Mouse (Mus musculus) embryonic facial prominence, embryonic 14.5 days (tissue): ENCODE data around the gene Bglap3. TPM values are rescaled to one million over a fixed set of nuclear protein-coding genes. Genes with fewer than 3 reads are reported as not detected.

ENCODE experiments used
- ATAC-seq: fragments of 200-750 bp; cut with Nextera tagmentation; 2 replicates; pipeline ENCODE4 v1.8.0; 2017; ENCODE audit warnings: low read depth, moderate number of reproducible peaks, moderate TSS enrichment
- DNase-seq: peaks from one replicate; pipeline ENCODE4 v3.0.0-alpha.2; 2015; ENCODE audit warnings: low spot score
- H3K27ac ChIP-seq: fragments of 300-500 bp; sonication (generic); replicated peaks from 2 replicates; pipeline ENCODE4 v1.5.1; 2014; ENCODE audit warnings: low read depth, mild to moderate bottlenecking, low read length, moderate library complexity
- H3K27me3 ChIP-seq: fragments of 300-500 bp; sonication (generic); replicated peaks from 2 replicates; pipeline ENCODE4 v1.6.1; 2014; ENCODE audit warnings: low read length; ENCODE audit not compliant: control insufficient read depth, insufficient read depth
- H3K36me3 ChIP-seq: fragments of 300-500 bp; sonication (generic); 2 replicates; pipeline ENCODE4 v1.6.1; 2014; ENCODE audit warnings: low read length, mixed read lengths; ENCODE audit not compliant: control insufficient read depth, insufficient read depth
- H3K4me1 ChIP-seq: fragments of 300-500 bp; sonication (generic); 2 replicates; pipeline ENCODE4 v1.6.1; 2014; ENCODE audit warnings: antibody characterized with exemption, low read length; ENCODE audit not compliant: control insufficient read depth, insufficient read depth
- H3K4me2 ChIP-seq: fragments of 300-500 bp; sonication (generic); 2 replicates; pipeline ENCODE4 v1.6.1; 2014; ENCODE audit warnings: low read depth, mild to moderate bottlenecking, low read length, moderate library complexity, mixed read lengths
- H3K4me3 ChIP-seq: fragments of 300-500 bp; sonication (generic); 2 replicates; pipeline ENCODE4 v1.5.1; 2014; ENCODE audit warnings: low read depth, mild to moderate bottlenecking, low read length
- H3K9ac ChIP-seq: fragments of 300-500 bp; sonication (generic); 2 replicates; pipeline ENCODE4 v1.6.1; 2014; ENCODE audit warnings: low read depth, mild to moderate bottlenecking, low read length, moderate library complexity, mixed read lengths
- H3K9me3 ChIP-seq: fragments of 300-500 bp; sonication (generic); 2 replicates; pipeline ENCODE4 v1.6.1; 2016; ENCODE audit warnings: low read length; ENCODE audit not compliant: control insufficient read depth
- WGBS: fragments of 180-500 bp; shearing (Covaris S2); extraction: QIAGEN DNeasy Blood & Tissue Kit; methylation state at CpG from one replicate; pipeline ENCODE4 v1.1.7; 2014; 5-methylcytosine and 5-hydroxymethylcytosine counted together
- polyA plus RNA-seq: library from polyadenylated mRNA; unstranded; fragments of >200 nt; fragmentation: Nextera tagmentation; extraction: Ambion mirVana; gene quantifications from 2 replicates; pipeline ENCODE4 v1.2.1, GENCODE M21; 2014

Bglap3 gene
- polyA plus RNA-seq, 1 experiment from 2014 or later = 4.6 TPM

- Histone ChIP-seq H3K27me3 (no peaks in the 10 kb centered on the region), H3K36me3 (peaks cover 33% of the 10 kb centered on the region), H3K4me3 (peak within 1 kb of the TSS; percentile 66), H3K9me3 (no peaks in the 10 kb centered on the region), H3K4me1 (peaks cover 12% of the 10 kb centered on the region), H3K4me2 (peak within 1 kb of the TSS; percentile 61), H3K9ac (peak within 1 kb of the TSS; percentile 89), H3K27ac (peak within 1 kb of the TSS; percentile 92)
- DNase-seq (peak; percentile 97), ATAC-seq (peak; percentile 94)
- under 1% methylated on average over 51 of the region's 54 CpGs for WGBS
Measured at GRCm38 (mm10) chr3:88409741-88410644, 37.5 kb upstream of the Bglap3 start, which contains the start of gene Pmf1. Pmf1 (minus strand) TSS chr3:88410331.

- H3K9ac ChIP-seq = peak overlapping the region; percentile 89
- no peak overlapping the region; the same call in 1 of the 2 replicates for H3K27ac ChIP-seq
- H3K9me3 ChIP-seq = no peaks in the 10 kb centered on the region
- peaks cover 12% of the 10 kb centered on the region for H3K4me1 ChIP-seq
- ATAC-seq (no peak), DNase-seq (no peak)
- peak overlapping the region; percentile 66 for H3K4me3 ChIP-seq
- peak overlapping the region; percentile 61 for H3K4me2 ChIP-seq
- H3K27me3 ChIP-seq = no peaks in the 10 kb centered on the region
- H3K36me3 ChIP-seq = peaks cover 27% of the 10 kb centered on the region
- WGBS = 57% methylated on average over 5 of the region's 5 CpGs
Measured at GRCm38 (mm10) chr3:88408953-88409352, 36.4 kb upstream of the Bglap3 start.

GRCm38 (mm10) chr3:88407529-88407928 is 35.0 kb upstream of the Bglap3 start:
- no peak overlapping the region for H3K4me3 ChIP-seq
- peak overlapping the region; percentile 16; the same call in 1 of the 2 replicates for H3K9ac ChIP-seq
- 54% methylated on average over 7 of the region's 7 CpGs for WGBS
- no peak overlapping the region for H3K27ac ChIP-seq
- H3K9me3 ChIP-seq = no peaks in the 10 kb centered on the region
- no peak for ATAC-seq
- H3K27me3 ChIP-seq = no peaks in the 10 kb centered on the region
- H3K4me1 ChIP-seq = peaks cover 12% of the 10 kb centered on the region
- H3K36me3 ChIP-seq = peaks cover 25% of the 10 kb centered on the region
- DNase-seq = no peak
- no peak overlapping the region for H3K4me2 ChIP-seq

GRCm38 (mm10) chr3:88407090-88407489 is 34.5 kb upstream of the Bglap3 start:
- WGBS = 2% methylated on average over 2 of the region's 2 CpGs
- Histone ChIP-seq H3K9me3 (no peaks in the 10 kb centered on the region), H3K27me3 (no peaks in the 10 kb centered on the region), H3K36me3 (peaks cover 22% of the 10 kb centered on the region), H3K27ac (no peak overlapping the region), H3K4me2 (no peak overlapping the region), H3K4me1 (peaks cover 12% of the 10 kb centered on the region), H3K4me3 (no peak overlapping the region), H3K9ac (peak overlapping the region; percentile 16; the same call in 1 of the 2 replicates)
- DNase-seq = peak; percentile 92
- peak; percentile 12; the same call in 1 of the 2 replicates for ATAC-seq

- Histone ChIP-seq H3K36me3 (peaks cover 26% of the 10 kb centered on the region), H3K4me1 (peaks cover 2% of the 10 kb centered on the region; the same call in 1 of the 2 replicates), H3K4me3 (no peak overlapping the region), H3K27me3 (no peaks in the 10 kb centered on the region), H3K9ac (no peak overlapping the region), H3K9me3 (no peaks in the 10 kb centered on the region), H3K27ac (no peak overlapping the region), H3K4me2 (no peak overlapping the region)
- 89% methylated on average over 10 of the region's 10 CpGs for WGBS
- no peak for DNase-seq
- no peak for ATAC-seq
Measured at GRCm38 (mm10) chr3:88403522-88404230, 31.1 kb upstream of the Bglap3 start.

GRCm38 (mm10) chr3:88398666-88399065 is 26.1 kb upstream of the Bglap3 start:
- WGBS = 89% methylated on average over 2 of the region's 2 CpGs
- Histone ChIP-seq H3K9me3 (no peaks in the 10 kb centered on the region), H3K4me2 (no peak overlapping the region), H3K36me3 (peaks cover 47% of the 10 kb centered on the region), H3K4me1 (no peaks in the 10 kb centered on the region), H3K4me3 (no peak overlapping the region), H3K9ac (no peak overlapping the region), H3K27me3 (no peaks in the 10 kb centered on the region), H3K27ac (no peak overlapping the region)
- DNase-seq (no peak), ATAC-seq (no peak)

GRCm38 (mm10) chr3:88395742-88396141 is 23.2 kb upstream of the Bglap3 start:
- WGBS = 92% methylated on average over 7 of the region's 8 CpGs
- 0 out of 2 replicates have a peak, but pooled peaks cover 31% of the 10 kb centered on the region for H3K36me3 ChIP-seq
- no peak for DNase-seq

GRCm38 (mm10) chr3:88395288-88395687 is 22.7 kb upstream of the Bglap3 start:
- H3K4me2 ChIP-seq = no peak overlapping the region
- no peaks in the 10 kb centered on the region for H3K4me1 ChIP-seq
- ATAC-seq (peak; percentile 16; the same call in 1 of the 2 replicates), DNase-seq (peak; percentile 14)
- H3K4me3 ChIP-seq = no peak overlapping the region
- H3K36me3 ChIP-seq = 0 out of 2 replicates have a peak, but pooled peaks cover 31% of the 10 kb centered on the region
- WGBS = 94% methylated on average over 6 of the region's 6 CpGs
- no peaks in the 10 kb centered on the region for H3K27me3 ChIP-seq
- no peaks in the 10 kb centered on the region for H3K9me3 ChIP-seq
- H3K27ac ChIP-seq = no peak overlapping the region
- no peak overlapping the region for H3K9ac ChIP-seq

More at GRCm38 (mm10) chr3:88395742-88396141, 23.2 kb upstream of the Bglap3 start:
- H3K9ac ChIP-seq = no peak overlapping the region
- no peak overlapping the region for H3K27ac ChIP-seq
- ATAC-seq = no peak
- H3K27me3 ChIP-seq = no peaks in the 10 kb centered on the region
- no peaks in the 10 kb centered on the region for H3K9me3 ChIP-seq
- no peak overlapping the region for H3K4me2 ChIP-seq
- no peak overlapping the region for H3K4me3 ChIP-seq
- no peaks in the 10 kb centered on the region for H3K4me1 ChIP-seq
